In the genomic region with DNA sequence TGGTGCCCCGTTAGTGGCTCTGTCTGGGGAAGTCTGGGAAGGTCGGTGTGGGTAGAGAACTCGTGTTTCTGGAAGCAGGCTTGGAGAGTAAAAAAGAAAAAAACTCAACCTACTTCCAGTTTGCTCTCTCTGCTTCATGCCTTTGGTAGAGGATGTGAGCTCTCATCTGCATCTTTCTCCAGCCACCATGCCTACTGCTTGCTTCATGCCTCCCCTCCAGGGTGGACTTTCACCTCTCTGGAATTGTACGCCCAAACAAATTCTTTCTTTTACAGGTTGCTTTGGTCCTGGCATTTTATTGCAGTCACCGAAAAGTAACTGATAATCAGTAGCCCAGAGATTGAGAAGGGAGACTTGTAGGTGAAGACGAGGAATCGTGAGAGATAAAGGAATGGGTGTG, we compare ENCODE assay signal across 21 mouse cellular contexts. TPM values are rescaled to one million over a fixed set of nuclear protein-coding genes. Genes with fewer than 3 reads are reported as not detected.
A peak's percentile ranks its signal among the peaks of the same experiment; 100 is the strongest.
DNase-seq lines count a peak whose midpoint lies in the region; ATAC-seq lines count a peak whose summit lies in the region.
"Had no signal": no experiment of that assay in that cellular context is flagged by ENCODE, and none has a peak within 500 bp of the region (broad histone marks: within the 10 kb centered on the region; RNA-seq: fewer than 3 reads in every experiment).

No protein-coding gene starts in this region.

- peaks cover 51% of the 10 kb centered on the region for H3K4me1 ChIP-seq in liver, embryonic 12.5 days
- 0 out of 2 replicates have a peak, but pooled peaks cover 2% of the 10 kb centered on the region for H3K4me1 ChIP-seq in intestine, embryonic 16.5 days (ENCODE audit: control insufficient read depth, insufficient read depth, low read length)
- H3K4me1 ChIP-seq: forebrain, embryonic 12.5 days had no signal

- H3K9me3 ChIP-seq in liver, embryonic 12.5 days (replicated peaks), result no peaks in the 10 kb centered on the region
- H3K9me3 ChIP-seq in intestine, embryonic 16.5 days (ENCODE audit: control insufficient read depth, low read length), result no peaks in the 10 kb centered on the region
- H3K9me3 ChIP-seq: embryonic facial prominence, embryonic 13.5 days; embryonic facial prominence, embryonic 15.5 days; forebrain, embryonic 10.5 days; forebrain, embryonic 12.5 days had no signal

- ATAC-seq in liver, embryonic 12.5 days, result no peak
- peak; percentile 57 for ATAC-seq in intestine, embryonic 16.5 days
- ATAC-seq: forebrain, embryonic 14.5 days had no signal

- H3K27ac ChIP-seq in liver, embryonic 12.5 days, result no peak overlapping the region
- H3K27ac ChIP-seq in intestine, embryonic 16.5 days (ENCODE audit: low read length), result no peak overlapping the region
- H3K27ac ChIP-seq: embryonic facial prominence, embryonic 13.5 days; embryonic facial prominence, embryonic 15.5 days; forebrain, embryonic 10.5 days; forebrain, embryonic 12.5 days had no signal

- 0 out of 2 replicates have a peak overlapping the region, but pooled peaks have one; percentile 12 for H3K9ac ChIP-seq in liver, embryonic 12.5 days
- no peak overlapping the region for H3K9ac ChIP-seq in intestine, embryonic 16.5 days (ENCODE audit: low read depth, low read length)
- H3K9ac ChIP-seq: embryonic facial prominence, embryonic 13.5 days; embryonic facial prominence, embryonic 15.5 days; forebrain, embryonic 12.5 days had no signal

- peaks cover 6% of the 10 kb centered on the region; the same call in 1 of the 2 replicates for H3K27me3 ChIP-seq in liver, embryonic 12.5 days (replicated peaks)
- H3K27me3 ChIP-seq in intestine, embryonic 16.5 days (replicated peaks; ENCODE audit: control insufficient read depth, insufficient read depth, low read length), result no peaks in the 10 kb centered on the region
- H3K27me3 ChIP-seq: embryonic facial prominence, embryonic 13.5 days; embryonic facial prominence, embryonic 15.5 days; forebrain, embryonic 12.5 days had no signal

- no peak for DNase-seq in liver
- no peak for DNase-seq in frontal cortex, postnatal 10 days (ENCODE audit: low spot score in 2 of 2)
- no peak for DNase-seq in gastrocnemius, adult 18-20 months (ENCODE audit: low spot score)
- DNase-seq: adrenal gland, adult 2 months; adrenal gland, postnatal 10 days; adrenal gland, postnatal 25 days; cerebellum, adult 11 months; cerebellum, adult 18-20 months; cerebellum, adult 8-10 months; cerebellum, adult 9-11 months; cerebellum, postnatal 14 days; cerebellum, postnatal 36 days; embryo, embryonic 11 days had no signal

- H3K36me3 ChIP-seq in liver, embryonic 12.5 days, result no peaks in the 10 kb centered on the region
- no peaks in the 10 kb centered on the region for H3K36me3 ChIP-seq in intestine, embryonic 16.5 days (ENCODE audit: control insufficient read depth, insufficient read depth, low read length)
- H3K36me3 ChIP-seq: embryonic facial prominence, embryonic 13.5 days; embryonic facial prominence, embryonic 15.5 days; forebrain, embryonic 10.5 days; forebrain, embryonic 12.5 days had no signal

- no peak overlapping the region for H3K4me3 ChIP-seq in liver, embryonic 12.5 days
- no peak overlapping the region for H3K4me3 ChIP-seq in intestine, embryonic 16.5 days (ENCODE audit: low read length)
- H3K4me3 ChIP-seq: embryonic facial prominence, embryonic 13.5 days; embryonic facial prominence, embryonic 15.5 days; erythroblast, embryonic 14.5 days; forebrain, embryonic 10.5 days; forebrain, embryonic 12.5 days had no signal

- 51% methylated on average over 7 of the region's 7 CpGs for WGBS in liver, embryonic 12.5 days (ENCODE audit: insufficient replicate concordance)
- WGBS in intestine, embryonic 16.5 days, result 59% methylated on average over 7 of the region's 7 CpGs

- H3K4me2 ChIP-seq in liver, embryonic 12.5 days, result no peak overlapping the region
- no peak overlapping the region for H3K4me2 ChIP-seq in intestine, embryonic 16.5 days (ENCODE audit: low read depth, low read length)
- H3K4me2 ChIP-seq: embryonic facial prominence, embryonic 13.5 days; embryonic facial prominence, embryonic 15.5 days; forebrain, embryonic 12.5 days had no signal

RNA-seq across cellular contexts. Expression of gene Slc16a10, which starts 27.0 kb away (rescaled TPM):
- polyA plus RNA-seq in liver, embryonic 12.5 days (2016; fragmentation: Nextera tagmentation; extraction: Ambion mirVana), result 93.9 and 99.9 TPM in 2 replicates
- polyA plus RNA-seq in intestine, embryonic 16.5 days (2015; fragmentation: Nextera tagmentation; extraction: Ambion mirVana), result 48.2 and 61.4 TPM in 2 replicates
- total RNA-seq in gastrocnemius, adult 18-20 months (2021), result 10 to 100 TPM; 44.1 to 46.2 TPM
